Mouse (Mus musculus) mesoderm, embryonic 11.5 days (tissue): Measurements from ENCODE around the gene Wdr4.

Experiments used
- DNase-seq: peaks from one replicate; pipeline ENCODE4 v3.0.0-alpha.2; 2012; ENCODE audit warnings: low read depth, low spot score

Gene Wdr4

GRCm38 (mm10) chr17:31497726-31498125, 22.1 kb downstream of the Wdr4 start:
- DNase-seq, result no peak

- no peak for DNase-seq
Measured at GRCm38 (mm10) chr17:31494989-31495388, 24.8 kb downstream of the Wdr4 start.

- DNase-seq, result peak; percentile 88
Measured at GRCm38 (mm10) chr17:31492416-31492815, 27.4 kb downstream of the Wdr4 start.

GRCm38 (mm10) chr17:31491355-31491754, 28.4 kb downstream of the Wdr4 start:
- DNase-seq, result no peak

GRCm38 (mm10) chr17:31487433-31488060, 32.2 kb downstream of the Wdr4 start:
- DNase-seq, result no peak

GRCm38 (mm10) chr17:31486616-31487198, 33.1 kb downstream of the Wdr4 start:
- no peak for DNase-seq

- peak; percentile 39 for DNase-seq
Measured at GRCm38 (mm10) chr17:31479108-31479844, 40.5 kb downstream of the Wdr4 start.

GRCm38 (mm10) chr17:31478606-31479005, 41.2 kb downstream of the Wdr4 start:
- DNase-seq, result no peak

GRCm38 (mm10) chr17:31474388-31474787, 45.4 kb downstream of the Wdr4 start:
- DNase-seq, result no peak

- DNase-seq, result peak; percentile 43
Measured at GRCm38 (mm10) chr17:31470766-31471418, 48.9 kb downstream of the Wdr4 start.

GRCm38 (mm10) chr17:31468496-31468895, 51.3 kb downstream of the Wdr4 start:
- DNase-seq, result no peak

GRCm38 (mm10) chr17:31466854-31467253, 52.9 kb downstream of the Wdr4 start:
- DNase-seq, result no peak

- DNase-seq, result no peak
Measured at GRCm38 (mm10) chr17:31462506-31462905, 57.3 kb downstream of the Wdr4 start.

- DNase-seq, result no peak
Measured at GRCm38 (mm10) chr17:31460416-31460815, 59.4 kb downstream of the Wdr4 start.

- no peak for DNase-seq
Measured at GRCm38 (mm10) chr17:31456723-31457567, 62.8 kb downstream of the Wdr4 start.

- DNase-seq, result no peak
Measured at GRCm38 (mm10) chr17:31454056-31454455, 65.7 kb downstream of the Wdr4 start.

GRCm38 (mm10) chr17:31453476-31453875, 66.3 kb downstream of the Wdr4 start:
- DNase-seq, result no peak

- no peak for DNase-seq
Measured at GRCm38 (mm10) chr17:31452816-31453215, 67.0 kb downstream of the Wdr4 start.

GRCm38 (mm10) chr17:31451179-31451708, 68.5 kb downstream of the Wdr4 start:
- no peak for DNase-seq

- no peak for DNase-seq
Measured at GRCm38 (mm10) chr17:31450206-31450605, 69.6 kb downstream of the Wdr4 start.

GRCm38 (mm10) chr17:31448519-31448918, 71.3 kb downstream of the Wdr4 start:
- DNase-seq, result no peak
